Mouse (Mus musculus): ENCODE results near the gene Lypd6. TPM values are rescaled to one million over a fixed set of nuclear protein-coding genes. Genes with fewer than 3 reads are reported as not detected.

Gene Lypd6
- polyA plus RNA-seq, 1 experiment = not detected

GRCm38 (mm10) chr2:50100364-50101151 lies 34.3 kb downstream of the Lypd6 start:
- no peak for TF ChIP-seq GATA1 (IDR thresholded peaks at IDR 0.05; ENCODE audit: low read length)

- no peak for TF ChIP-seq GATA1 (IDR thresholded peaks at IDR 0.05; ENCODE audit: low read length)
These were observed 34.9 kb downstream of the Lypd6 start for GRCm38 (mm10) chr2:50101152-50101450.

- no peak for TF ChIP-seq GATA1 (IDR thresholded peaks at IDR 0.05; ENCODE audit: low read length)
These were observed 37.7 kb downstream of the Lypd6 start for GRCm38 (mm10) chr2:50103850-50104503.

- no peak for TF ChIP-seq GATA1 (IDR thresholded peaks at IDR 0.05; ENCODE audit: low read length)
These were observed 39.4 kb downstream of the Lypd6 start for GRCm38 (mm10) chr2:50105590-50105989.

GRCm38 (mm10) chr2:50105992-50106391 lies 39.8 kb downstream of the Lypd6 start:
- TF ChIP-seq GATA1 (IDR thresholded peaks at IDR 0.05; ENCODE audit: low read length) = no peak

GRCm38 (mm10) chr2:50106879-50107278 lies 40.6 kb downstream of the Lypd6 start:
- TF ChIP-seq GATA1 (IDR thresholded peaks at IDR 0.05; ENCODE audit: low read length) = no peak

- no peak for TF ChIP-seq GATA1 (IDR thresholded peaks at IDR 0.05; ENCODE audit: low read length)
These were observed 43.9 kb downstream of the Lypd6 start for GRCm38 (mm10) chr2:50110167-50110566.

GRCm38 (mm10) chr2:50111169-50111568 lies 44.9 kb downstream of the Lypd6 start:
- no peak for TF ChIP-seq GATA1 (IDR thresholded peaks at IDR 0.05; ENCODE audit: low read length)

GRCm38 (mm10) chr2:50111609-50112008 lies 45.4 kb downstream of the Lypd6 start:
- TF ChIP-seq GATA1 (IDR thresholded peaks at IDR 0.05; ENCODE audit: low read length) = no peak

- no peak for TF ChIP-seq GATA1 (IDR thresholded peaks at IDR 0.05; ENCODE audit: low read length)
These were observed 46.2 kb downstream of the Lypd6 start for GRCm38 (mm10) chr2:50112427-50112826.

GRCm38 (mm10) chr2:50119101-50119500 lies 52.9 kb downstream of the Lypd6 start:
- TF ChIP-seq GATA1 (IDR thresholded peaks at IDR 0.05; ENCODE audit: low read length) = no peak

- no peak for TF ChIP-seq GATA1 (IDR thresholded peaks at IDR 0.05; ENCODE audit: low read length)
These were observed 54.6 kb downstream of the Lypd6 start for GRCm38 (mm10) chr2:50120839-50121238.

GRCm38 (mm10) chr2:50123376-50123775 lies 57.1 kb downstream of the Lypd6 start:
- TF ChIP-seq GATA1 (IDR thresholded peaks at IDR 0.05; ENCODE audit: low read length) = no peak

- no peak for TF ChIP-seq GATA1 (IDR thresholded peaks at IDR 0.05; ENCODE audit: low read length)
These were observed 61.4 kb downstream of the Lypd6 start for GRCm38 (mm10) chr2:50127513-50128175.

GRCm38 (mm10) chr2:50128322-50129277 lies 62.4 kb downstream of the Lypd6 start:
- TF ChIP-seq GATA1 (IDR thresholded peaks at IDR 0.05; ENCODE audit: low read length) = no peak
